Mouse (Mus musculus) adipocyte (in vitro differentiated cells): ENCODE measurements around the gene Adam15.

Experiments used
- DNase-seq: peaks from one replicate; pipeline ENCODE4 v3.0.0-alpha.2; 2016; ENCODE audit warnings: low spot score

Adam15 gene

DNA sequence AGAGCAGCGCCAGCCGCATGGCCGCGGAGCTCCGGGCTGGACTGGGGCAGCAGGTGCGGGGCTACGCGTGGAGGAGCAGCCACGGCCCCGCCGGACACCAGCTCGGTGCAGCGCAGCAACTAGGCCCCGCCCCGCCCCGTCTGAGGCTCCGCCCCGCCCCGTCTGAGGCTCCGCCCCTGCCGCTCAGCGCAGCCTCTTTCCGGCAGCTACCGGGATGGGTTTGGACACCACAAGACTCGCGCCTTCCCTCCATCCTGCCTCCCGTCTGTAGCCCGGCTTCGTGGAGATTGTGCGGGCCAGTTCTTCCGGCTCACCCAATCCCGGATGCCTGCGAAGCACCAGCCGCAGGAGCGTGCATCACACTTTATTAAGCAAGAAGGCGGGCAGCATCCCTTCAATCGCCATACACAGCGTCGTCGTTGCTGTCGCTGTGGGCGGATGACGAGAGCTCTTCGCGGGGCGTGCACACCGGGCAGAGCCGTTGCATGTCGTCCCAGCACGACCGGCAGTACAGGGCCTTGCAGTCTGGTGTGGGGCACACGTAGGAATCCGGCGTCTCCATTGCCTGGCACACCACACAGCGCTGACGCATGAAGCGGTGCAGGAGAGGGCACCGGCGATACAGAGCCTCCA is at the start of gene Adam15:
Adam15 (minus strand) TSS at position 128 of the 633 bp plus-strand sequence.
- peak; percentile 85 for DNase-seq

DNA sequence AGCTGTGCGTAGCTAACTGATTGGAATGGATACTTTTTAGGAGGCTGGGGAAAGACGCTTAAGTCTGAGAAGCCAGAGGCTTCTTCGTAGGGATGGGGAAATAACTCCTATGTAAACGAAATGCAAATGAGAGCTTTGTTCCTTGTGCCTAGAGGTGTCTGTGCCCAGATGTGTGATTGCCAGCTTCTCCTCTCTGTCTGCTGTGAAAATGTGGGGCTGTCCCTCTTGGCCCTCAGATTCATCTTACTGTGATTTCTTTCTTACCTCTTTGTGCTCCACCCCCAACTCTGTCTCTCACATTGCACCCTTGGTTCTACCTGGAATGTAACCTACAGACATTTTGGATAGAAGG is 46.8 kb upstream of the Adam15 start:
- no peak for DNase-seq

DNA sequence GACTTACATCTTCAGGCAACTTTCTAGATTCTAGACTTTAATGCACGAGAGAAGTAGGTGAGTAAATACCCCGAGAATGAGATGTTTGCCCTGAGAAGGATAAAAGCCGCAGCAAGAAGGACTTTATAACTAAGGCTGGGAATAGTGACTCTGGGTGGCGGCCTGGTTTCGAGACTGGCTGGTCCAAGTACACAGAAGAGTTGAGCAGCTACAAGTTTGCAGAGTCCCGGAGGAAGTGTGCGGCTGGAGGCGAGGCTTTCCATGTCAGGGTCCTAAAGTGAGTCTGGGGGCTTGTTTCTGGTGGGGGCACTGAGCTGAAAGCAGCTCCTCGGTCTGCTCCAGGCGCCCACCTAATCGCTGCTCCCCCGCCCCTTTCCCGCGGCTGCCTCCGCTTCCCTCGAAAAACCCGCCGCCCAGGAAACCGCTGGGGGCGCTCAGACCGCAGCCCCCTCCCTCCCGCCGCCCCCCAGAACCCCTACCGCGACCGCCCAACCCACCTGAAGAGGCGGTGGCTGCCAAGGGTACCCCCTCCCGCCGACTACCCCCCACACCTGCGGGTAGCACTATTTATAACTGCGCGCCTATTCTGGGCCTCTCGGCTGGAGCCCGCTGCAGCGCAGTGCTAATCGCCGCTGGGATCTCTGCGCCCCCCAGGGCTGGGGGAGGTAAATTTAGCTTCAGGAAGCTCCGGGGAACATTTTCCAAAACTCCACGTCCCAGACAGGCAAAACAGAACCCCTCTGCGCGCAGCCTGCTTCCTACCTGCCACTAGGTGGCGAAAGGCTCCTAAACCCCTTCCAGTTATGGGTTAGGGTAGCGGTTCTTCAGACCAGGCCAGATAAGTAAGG is 46.2 kb upstream of the Adam15 start:
- DNase-seq, result peak; percentile 85

DNA sequence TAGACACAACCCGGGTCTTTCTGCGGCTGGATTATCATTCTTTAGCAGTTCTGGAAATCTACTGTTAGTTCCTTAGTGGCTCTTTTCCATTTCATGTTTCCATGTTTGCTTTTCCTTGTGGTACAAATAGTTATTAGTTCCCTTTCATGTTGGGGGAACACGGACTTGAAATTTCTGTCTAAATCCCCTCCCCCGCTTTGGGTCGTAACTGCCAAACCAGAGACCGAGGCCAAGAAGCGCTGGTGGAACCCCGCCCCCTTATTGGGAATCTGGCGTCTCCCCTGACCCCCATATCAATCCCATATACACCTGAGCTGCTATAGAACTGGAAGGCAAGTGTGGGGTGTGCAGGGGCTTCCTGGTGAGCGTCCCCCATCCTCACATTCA is 45.6 kb upstream of the Adam15 start:
- peak; percentile 61 for DNase-seq

DNA sequence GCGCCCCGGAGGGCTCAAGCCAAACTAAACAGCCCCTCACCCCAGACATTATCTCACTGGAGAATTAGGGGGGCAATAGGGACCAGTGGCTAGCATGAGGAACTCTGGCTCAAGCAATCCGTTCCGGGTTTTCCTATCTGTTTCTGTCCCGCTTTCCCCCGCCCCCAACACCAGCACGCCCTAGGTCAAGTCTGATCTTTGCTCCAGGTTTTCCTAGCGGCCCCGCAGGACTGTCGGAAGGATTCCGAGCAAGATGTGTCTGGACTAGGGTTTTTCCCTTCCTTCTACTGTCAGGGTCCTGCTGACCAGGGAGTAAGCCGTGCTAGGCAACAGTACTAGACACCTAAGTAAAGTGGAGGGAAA is 45.1 kb upstream of the Adam15 start:
- peak; percentile 95 for DNase-seq

DNA sequence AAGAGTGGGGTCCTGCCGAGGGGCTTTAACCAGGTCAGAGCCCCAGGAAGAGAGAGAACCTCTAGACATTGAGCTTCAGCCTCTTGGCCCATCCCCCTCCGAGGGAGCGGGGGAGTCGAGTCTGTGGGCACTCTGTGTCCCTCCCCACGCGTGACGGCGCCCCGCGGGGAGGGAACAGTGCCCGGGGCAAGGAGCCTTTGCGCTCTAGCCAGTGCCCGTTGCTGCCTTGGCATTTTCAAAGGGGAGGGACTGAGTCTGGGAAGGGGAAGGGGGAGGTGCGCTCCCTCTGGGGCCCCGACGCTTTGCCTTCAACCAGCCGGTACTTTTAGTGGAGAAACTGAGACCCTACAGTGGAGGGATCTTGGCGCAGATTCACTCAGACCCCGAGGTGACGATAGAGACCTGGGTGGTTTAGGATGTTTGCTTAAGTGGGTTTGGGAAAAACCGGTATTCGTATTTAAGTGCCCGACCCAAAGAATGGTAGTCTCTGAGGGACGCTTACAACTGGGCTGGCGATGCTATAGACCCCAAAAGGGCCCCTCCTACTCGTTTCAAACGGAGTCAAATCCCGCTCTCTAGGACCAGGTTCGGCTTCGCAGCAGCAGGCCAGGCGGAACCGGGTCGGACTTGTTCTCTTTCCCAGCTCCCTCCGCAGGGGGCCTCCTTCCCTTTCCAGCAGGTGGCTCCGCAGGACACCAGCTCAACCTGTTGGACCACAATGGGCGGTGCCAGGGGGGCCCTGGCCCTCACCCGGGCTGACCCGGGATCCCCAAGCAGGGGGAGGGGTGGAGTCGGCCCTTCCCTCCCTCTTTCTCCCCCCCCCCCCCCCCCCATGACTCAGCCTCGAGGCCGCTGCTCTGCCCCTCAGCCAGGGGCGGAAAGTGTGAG is 44.5 kb upstream of the Adam15 start, which contains the start of gene Zbtb7b:
Zbtb7b (minus strand) TSS at position 771 of the 888 bp plus-strand sequence.
- peak; percentile 96 for DNase-seq

DNA sequence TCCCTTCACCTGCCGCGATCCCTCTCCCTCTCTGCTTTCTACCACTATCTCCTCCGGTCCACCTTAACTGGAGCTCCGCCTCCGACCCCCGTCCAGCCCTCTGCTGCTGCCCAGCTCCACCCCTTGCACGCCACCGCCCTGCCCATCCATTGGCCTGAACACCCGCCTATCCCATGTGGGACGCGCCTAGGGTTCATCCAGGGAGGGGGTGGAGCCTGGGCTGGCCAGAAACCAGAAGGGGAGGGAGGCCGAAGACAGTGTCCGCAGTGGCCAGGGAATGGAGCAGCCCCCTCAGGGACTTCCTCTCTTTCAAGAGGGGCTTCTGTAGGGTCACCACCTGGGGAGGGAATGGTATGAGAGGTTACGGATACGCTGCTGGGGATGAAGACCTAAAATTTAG is 43.8 kb upstream of the Adam15 start:
- DNase-seq, result peak; percentile 99

DNA sequence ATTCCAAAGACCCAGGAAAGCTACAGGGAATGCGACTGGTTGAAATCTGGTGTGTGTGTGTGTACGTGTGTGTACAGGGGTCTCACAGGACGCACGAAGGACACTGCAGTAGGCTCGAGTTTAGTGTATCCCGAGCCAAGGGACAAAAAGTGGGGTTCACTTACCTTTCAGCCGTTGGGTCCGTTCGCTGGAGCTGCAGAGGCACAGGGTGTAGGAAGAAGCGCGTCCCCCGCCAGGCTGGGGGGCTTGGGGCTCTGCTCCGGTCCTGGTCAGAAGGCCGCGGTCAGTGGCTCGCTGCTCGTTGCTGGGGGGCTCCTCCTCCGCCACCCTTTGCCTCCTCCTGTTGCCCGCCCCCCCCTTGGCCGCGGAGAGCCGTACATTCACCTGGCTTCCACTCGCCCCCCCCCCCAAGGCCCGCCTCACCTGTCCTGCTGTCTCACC is 43.1 kb upstream of the Adam15 start:
- DNase-seq, result peak; percentile 64

DNA sequence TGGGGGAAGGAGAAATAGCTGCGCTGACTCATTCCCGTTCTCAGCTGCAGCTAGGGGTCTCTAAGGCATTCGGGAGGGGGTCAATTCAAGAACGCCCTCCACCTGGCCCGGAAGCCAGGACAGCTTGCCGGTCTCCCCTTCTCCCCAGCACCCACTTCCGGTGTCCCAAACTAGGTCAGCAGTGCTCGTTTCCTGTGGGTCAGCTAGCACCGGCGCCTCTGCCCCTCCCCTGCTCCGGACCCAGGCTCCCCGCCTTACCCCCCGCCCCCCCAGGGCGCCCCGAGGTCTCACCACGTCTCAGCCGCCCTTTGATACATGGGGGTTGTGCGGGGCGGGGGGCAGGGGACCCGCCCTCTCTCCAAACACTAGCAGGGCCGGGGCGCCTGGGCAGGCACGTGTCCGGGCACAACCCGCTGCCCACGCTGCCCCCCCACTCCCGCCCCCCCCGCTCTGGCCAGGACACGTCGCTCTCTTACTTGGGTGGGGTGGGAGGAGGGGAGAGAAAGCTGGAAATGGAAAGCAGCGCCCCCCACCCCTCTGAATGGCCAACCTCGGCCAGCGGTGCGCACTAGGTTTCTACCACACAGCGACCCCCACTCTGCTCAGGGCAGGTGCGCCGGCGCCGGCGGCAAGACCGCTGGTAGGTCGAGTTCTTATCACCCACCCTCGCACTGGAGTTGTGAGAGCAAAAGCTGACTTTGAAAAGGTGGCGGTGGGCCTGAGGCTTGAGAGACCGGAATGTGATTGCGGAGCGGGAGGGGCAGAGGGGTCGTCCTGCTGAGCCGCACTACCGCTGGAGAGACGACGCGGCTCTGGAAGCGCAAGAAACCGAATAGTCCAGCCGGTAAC is 42.1 kb upstream of the Adam15 start:
- peak; percentile 86 for DNase-seq

DNA sequence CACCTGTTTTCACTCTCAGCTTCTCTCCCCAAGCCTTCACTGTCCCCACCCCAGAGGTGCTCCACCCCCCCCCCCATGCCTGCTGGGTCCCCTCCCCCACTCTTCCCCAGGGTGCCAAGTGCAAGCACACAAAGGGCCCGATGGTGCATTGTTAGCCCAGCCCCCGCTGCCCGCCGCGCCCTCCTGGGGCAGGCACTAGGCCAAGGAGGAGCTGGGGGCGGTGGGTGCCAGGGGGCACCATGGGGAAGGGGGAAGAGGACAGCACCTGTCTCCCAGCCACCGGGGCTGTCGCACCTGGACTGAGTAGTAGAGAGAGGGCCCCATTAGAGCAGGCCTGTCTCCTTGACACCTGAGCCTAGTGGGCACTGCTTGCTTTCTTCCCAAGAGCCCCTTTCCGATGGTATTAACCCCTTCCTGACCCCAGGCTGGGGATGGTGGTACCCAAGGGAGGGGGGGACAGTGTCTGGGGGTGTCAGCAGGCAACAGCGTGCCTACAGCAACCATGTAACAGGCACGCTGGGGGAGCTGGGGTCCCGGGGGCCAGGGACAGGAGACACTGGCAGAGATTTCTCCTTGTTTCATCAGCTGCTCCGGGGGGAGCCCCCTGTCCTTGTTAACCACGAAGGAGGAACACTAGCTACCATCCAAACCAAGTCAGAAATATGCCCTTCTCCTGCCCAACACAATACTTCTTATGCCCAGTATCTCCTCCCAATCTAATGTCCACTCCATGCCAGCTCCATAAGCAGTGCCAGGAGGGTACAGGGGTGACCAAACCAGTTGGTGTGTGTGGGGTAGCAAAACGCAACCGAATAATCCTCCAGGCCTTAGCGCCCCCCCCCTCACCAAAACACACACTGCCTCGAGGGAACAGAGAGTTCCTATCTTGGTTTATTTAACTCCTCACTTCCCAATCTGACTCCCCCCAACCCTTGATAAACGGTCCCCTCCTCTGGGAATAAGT is 41.2 kb upstream of the Adam15 start:
- peak; percentile 91 for DNase-seq

DNA sequence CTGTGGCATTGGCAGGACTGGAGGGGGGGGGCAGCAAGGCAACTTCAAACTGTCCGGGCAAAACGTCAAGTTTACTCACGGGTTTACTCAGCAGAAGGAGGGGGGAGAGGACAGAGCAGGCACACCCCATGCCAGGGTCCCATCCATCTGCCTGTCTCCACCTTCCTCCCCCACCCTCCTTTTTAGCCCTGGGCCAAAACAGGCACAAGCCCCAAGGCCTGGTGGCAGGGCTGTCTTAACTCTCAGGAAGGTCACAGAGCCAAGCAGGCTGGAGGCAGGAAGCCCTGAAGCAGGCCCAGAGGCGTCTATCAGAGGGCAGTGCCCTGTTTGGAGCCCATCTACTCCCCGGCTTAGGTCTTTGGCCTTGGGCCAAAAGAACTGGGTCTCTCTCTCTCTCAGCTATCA is 40.3 kb upstream of the Adam15 start:
- peak; percentile 85 for DNase-seq

DNA sequence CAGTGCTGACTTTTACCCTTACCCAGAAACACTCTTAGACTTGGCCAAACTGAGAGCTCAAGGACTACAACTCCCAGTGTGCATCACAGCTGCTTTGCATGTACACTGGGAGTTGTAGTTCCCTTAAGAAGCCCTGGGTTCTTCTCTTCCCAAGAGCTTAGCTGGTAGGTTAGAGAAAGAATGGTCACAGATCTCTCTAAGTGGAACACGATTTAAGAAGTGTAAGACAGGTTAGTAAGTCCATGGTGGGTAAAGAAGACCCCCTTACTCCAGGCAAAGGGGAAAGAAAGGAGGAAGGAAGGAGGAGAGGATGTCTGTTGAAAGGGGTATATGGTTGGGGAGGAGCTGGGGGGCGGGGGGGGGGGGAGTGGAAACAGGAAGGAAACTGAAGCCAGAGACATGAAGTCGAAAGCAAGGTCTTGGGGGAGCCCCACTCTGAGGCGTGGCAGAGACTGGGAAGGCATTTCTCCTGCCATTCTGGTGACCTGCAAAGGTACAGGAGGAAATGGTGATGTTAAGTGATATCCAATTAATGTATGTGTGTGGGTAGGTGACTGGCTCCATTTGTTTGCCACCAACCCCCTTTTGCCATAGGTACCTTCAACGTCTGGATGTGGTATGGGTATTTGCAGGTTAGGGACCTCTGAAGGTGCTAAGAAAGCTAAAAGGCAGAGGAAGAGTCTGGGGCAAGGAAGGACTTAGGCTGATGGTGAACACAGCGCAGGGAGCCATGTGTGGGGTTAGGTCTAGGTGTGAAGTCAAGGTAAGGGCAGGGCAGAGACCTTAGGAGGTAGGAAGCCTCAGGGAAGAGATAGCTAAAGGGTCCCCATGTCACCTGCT is 39.3 kb upstream of the Adam15 start:
- peak; percentile 62 for DNase-seq

DNA sequence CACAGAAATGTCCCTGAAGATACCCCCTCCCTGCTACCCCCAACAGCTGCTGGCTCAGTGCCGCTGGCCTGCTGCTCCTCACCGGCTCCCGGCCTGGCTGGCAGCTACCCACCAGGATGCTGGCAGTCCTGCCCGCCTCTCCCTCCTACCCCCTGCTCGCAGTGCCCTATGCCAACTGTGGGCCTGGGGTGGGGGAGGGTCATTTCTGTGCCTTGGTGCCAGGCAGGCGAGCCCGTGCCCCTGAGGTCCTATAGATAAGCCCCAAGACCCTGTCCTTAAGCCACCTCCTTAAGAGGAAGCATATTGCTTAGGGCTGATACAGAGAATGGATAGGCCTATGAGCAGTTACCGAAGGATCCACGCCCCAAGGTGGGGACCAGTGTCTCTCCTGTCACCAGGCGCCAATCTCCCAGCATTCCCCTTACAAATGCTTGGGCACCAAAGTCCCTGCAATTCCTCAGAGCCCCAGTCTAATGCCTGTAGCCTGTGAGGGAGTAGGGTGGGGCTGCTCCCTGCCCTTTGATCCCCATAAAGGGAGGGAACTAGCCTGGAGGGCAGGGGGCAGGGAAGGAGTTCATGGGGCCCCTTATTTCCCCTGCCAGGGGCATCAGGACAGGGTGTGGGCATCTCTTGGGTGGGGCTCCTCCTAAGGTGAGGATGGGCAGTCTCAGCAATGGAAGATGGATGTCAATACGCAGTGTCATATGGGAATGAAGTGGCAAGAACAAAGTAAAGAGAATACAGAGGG is 38.5 kb upstream of the Adam15 start:
- peak; percentile 64 for DNase-seq

DNA sequence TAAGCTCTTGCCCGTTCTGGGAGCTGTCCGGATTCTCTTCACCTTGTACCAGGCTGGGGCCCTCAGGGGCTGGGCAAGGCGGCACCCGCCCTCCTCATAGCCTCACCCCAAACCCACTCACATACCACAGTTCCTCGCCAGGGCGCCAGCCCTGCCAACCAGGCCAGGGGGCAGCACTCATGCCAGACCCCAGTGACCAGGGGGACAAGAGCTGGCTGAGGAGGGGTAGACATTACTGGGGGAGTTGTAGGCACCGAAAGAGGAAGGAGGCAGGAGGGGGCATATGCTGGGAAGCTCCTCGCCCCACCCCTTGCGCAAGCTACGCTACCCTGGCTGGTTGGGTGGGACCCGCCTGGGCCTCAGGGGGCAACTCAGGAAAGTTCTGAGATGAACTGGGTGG is 37.8 kb upstream of the Adam15 start:
- no peak for DNase-seq

DNA sequence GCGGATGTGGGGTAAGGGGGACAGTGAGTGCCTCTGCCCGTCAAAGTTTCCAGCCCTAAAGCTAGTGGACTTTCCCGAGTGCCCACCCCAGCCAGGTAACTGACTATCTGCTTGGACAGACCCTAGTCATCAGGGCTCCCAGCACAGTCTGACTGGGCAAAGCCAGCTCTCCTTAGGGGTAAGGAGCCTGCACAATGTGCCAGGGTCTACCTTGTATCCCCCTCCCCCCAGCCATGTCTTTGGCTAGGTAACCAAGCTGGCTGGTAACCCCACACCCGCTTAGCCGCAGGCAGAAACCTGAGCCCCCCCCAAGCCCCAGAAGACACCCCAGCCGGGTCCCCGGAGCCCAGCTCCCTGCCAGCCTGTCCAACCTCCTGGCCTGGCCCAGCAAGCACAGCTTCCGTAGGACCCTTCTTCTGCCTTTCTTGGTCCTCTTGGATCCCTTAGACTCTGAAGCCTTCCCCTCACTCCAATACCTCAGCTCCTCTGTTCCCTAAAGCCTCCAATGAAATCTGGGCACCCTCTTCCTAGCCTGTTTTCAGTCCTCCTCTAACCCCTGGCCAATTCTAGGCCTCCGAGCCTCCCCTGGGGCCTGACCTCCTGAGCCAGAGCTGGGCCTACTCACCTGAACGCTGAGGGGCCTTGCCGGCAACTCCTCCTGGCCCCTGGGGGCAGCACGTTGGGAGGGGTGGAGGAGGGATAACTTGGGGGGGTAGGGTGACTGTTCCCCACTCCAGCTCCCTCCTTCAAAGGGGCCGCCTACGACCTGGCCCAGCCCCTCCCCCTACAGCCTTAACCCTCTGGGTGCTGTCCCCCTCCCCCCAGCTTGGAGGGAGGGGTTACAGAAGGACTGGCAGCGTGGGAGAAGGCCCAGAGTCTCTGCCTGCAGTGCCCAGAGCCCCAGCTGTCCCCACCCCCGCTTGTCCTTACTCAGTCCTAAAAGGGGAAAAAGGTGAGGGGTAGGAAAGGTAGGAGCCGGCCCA is 36.9 kb upstream of the Adam15 start:
- DNase-seq, result no peak

DNA sequence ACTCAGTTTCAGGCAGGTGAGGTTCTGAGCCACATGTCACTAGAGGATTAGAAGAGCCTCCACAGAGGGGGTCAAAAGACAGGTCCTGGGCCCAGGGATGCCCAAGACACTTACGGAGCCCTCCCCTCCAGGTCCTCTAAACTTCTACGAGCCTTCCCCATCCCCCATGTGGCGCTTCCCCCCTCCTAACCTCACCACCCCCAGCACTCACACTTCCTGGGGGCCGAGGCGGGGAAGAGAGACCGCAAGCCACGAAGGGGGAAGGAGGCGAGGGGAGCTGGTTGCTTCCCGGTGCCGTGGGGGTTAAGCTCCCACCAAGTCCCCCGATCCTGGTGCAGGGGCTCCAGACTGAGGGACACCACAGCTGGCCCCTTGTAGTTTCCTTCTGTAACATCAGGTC is 35.7 kb upstream of the Adam15 start:
- no peak for DNase-seq

DNA sequence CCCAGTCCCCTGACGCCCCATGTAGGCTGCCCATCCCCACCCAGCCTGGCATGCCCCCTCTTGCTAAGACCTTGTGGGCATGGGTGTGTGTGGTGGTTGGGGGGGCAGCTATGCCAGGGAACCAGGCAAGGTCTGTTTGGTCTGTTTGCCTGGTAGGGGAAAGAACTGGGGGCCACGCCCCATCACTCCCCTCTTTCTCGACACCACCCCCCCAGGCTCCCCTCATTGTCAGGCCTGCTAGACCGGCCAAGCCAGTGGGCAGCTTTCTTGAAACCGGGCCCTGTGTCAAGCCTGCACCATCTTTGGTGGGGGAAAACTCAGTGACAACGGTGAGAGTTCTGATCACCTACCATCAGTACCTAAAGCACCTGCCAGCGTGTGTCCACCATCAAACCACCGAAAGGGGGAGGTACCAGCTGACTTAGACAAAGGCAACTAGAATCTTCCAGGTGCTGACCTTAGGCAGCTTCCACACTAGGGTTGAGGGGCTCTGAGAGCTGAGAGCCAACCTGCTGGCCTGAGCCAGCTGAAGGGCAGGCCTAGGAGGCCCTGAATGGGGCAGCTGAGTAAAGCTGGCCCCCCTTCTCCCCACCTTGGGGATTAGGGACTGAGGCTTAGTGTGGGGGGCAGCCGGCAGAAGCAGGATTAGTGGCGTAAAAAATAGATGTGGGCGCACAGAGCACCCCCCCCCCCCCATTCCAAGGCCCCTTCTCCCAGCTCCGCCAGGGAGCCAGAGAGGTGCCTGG is 34.7 kb upstream of the Adam15 start:
- no peak for DNase-seq
